Mouse (Mus musculus): ENCODE measurements around the gene Dydc2. TPM values are rescaled to one million over a fixed set of nuclear protein-coding genes. Genes with fewer than 3 reads are reported as not detected.
A peak's percentile ranks its signal among the peaks of the same experiment; 100 is the strongest.
"Not testable (repeated sequence)": the region's sequence is repeated elsewhere in the genome, so short reads cannot be mapped to it uniquely, and the experiment has no call there.

Dydc2 gene
- total and polyA plus RNA-seq, 2 experiments from 2014 or later = 0.62 to 1.2 TPM

DNA sequence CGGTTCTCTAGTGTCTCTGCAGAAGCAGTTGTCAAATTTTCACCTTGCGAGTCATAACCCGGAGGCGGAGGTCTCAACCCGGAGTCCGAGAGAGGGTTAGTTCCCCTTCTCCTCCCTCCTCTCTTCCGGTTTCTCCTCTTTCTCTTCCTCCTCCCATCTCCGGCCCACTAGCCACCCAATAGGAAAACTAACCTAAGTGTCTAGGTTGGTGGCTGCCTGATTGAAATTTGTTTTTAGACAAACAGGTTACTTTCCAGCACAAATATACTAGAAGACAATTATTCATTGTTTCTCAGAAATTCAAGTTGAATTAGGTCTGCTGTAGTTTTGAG, 3.9 kb upstream of the Dydc2 start:
- Histone ChIP-seq H3K27ac (ENCODE audit: low read depth, low read length) (no peak overlapping the region), H3K4me2 (ENCODE audit: low read depth) (peak overlapping the region; percentile 69), H3K4me3 (ENCODE audit: low read depth, low read length) (peak overlapping the region; percentile 45), H3K9ac (peak overlapping the region; percentile 31), H3K9me3 (ENCODE audit: low read length) (no peaks in the 10 kb centered on the region), H3K36me3 (ENCODE audit: insufficient read depth) (no peaks in the 10 kb centered on the region), H3K27me3 (ENCODE audit: insufficient read depth, low read length) (no peaks in the 10 kb centered on the region), H3K4me1 (ENCODE audit: insufficient read depth) (0 out of 2 replicates have a peak, but pooled peaks cover 5% of the 10 kb centered on the region)
- ATAC-seq = no peak; the same call in 1 of the 2 replicates
- 2% methylated on average over 8 of the region's 8 CpGs for WGBS
- no peak for DNase-seq
- TF ChIP-seq CTCF (IDR thresholded peaks at IDR 0.05; ENCODE audit: low read depth) = no peak

DNA sequence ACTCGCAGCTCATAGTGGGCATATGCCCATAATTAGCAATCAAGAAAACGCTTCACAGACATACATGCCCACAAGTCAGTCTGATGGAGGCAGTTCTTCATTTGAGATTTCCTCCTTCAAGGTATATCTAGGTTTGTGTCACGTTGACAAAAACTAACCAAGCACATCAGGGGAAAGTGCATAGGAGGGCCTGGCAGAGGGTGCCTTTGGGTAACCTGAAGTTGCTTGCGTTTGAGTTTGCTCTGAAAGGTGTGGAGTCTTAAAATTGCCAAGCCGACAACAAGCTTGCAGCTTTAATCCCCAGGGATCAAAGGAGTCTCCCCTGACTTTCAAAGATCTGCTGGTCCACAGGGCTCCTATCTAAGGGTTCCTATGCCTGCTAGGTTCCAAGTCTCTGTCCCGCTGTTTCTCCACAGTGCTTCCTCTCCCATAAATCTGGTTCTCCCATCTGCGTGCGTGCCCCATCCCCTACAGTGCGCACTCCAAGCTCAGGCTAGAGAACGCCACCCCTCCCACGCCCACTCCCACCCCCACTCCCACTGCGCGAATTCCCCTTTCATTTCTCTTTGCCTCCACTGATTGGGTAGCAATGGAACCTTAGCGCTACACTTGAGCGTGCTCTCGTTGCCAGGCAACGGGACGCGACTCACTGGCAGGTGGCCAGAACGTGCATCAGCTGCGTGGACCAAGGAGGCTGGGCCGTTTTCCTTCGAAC, 3.4 kb upstream of the Dydc2 start, which contains the start of gene Dydc1:
TSS of gene Dydc1 (plus strand) at position 683 of the 715 bp plus-strand sequence.
- no peak within 1 kb of the TSS for H3K27ac ChIP-seq (ENCODE audit: low read depth, low read length)
- peak; percentile 93 for DNase-seq
- H3K27me3 ChIP-seq (ENCODE audit: insufficient read depth, low read length) = no peaks in the 10 kb centered on the region
- no peak for TF ChIP-seq CTCF (IDR thresholded peaks at IDR 0.05; ENCODE audit: low read depth)
- 0 out of 2 replicates have a peak, but pooled peaks cover 5% of the 10 kb centered on the region for H3K4me1 ChIP-seq (ENCODE audit: insufficient read depth)
- H3K9me3 ChIP-seq (ENCODE audit: low read length) = no peaks in the 10 kb centered on the region
- 10% methylated on average over 23 of the region's 23 CpGs for WGBS
- peak within 1 kb of the TSS; percentile 69 for H3K4me2 ChIP-seq (ENCODE audit: low read depth)
- peak; percentile 97 for ATAC-seq
- peak within 1 kb of the TSS; percentile 31 for H3K9ac ChIP-seq
- H3K4me3 ChIP-seq (ENCODE audit: low read depth, low read length) = peak within 1 kb of the TSS; percentile 45
- H3K36me3 ChIP-seq (ENCODE audit: insufficient read depth) = no peaks in the 10 kb centered on the region

DNA sequence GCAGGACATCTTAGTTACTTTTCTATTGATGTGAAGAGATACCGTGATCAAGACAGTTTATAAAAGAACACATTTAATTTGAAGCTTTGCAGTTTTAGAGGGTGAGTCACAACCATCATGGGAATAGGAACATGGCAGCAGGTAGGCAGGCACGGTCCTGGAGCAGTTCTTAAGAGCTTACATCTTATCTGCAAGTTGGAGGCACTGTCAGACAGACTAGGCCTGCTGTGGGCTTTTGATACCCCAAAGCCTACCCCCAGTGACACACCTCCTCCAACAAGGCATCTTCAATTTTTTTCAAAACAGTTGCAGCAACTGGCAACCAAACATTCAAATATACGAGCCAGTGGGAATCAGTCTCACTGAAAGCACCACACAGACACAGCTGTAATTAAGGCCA, 1.3 kb upstream of the Dydc2 start:
- no peak overlapping the region for H3K9ac ChIP-seq
- H3K4me2 ChIP-seq (ENCODE audit: low read depth) = no peak overlapping the region
- H3K4me1 ChIP-seq (ENCODE audit: insufficient read depth) = 0 out of 2 replicates have a peak, but pooled peaks cover 5% of the 10 kb centered on the region
- DNase-seq = no peak
- ATAC-seq = no peak
- no peaks in the 10 kb centered on the region for H3K27me3 ChIP-seq (ENCODE audit: insufficient read depth, low read length)
- no peaks in the 10 kb centered on the region for H3K9me3 ChIP-seq (ENCODE audit: low read length)
- TF ChIP-seq CTCF (IDR thresholded peaks at IDR 0.05; ENCODE audit: low read depth) = no peak
- WGBS = 71% methylated on average over 3 of the region's 3 CpGs
- H3K4me3 ChIP-seq (ENCODE audit: low read depth, low read length) = no peak overlapping the region
- no peaks in the 10 kb centered on the region for H3K36me3 ChIP-seq (ENCODE audit: insufficient read depth)
- no peak overlapping the region for H3K27ac ChIP-seq (ENCODE audit: low read depth, low read length)

DNA sequence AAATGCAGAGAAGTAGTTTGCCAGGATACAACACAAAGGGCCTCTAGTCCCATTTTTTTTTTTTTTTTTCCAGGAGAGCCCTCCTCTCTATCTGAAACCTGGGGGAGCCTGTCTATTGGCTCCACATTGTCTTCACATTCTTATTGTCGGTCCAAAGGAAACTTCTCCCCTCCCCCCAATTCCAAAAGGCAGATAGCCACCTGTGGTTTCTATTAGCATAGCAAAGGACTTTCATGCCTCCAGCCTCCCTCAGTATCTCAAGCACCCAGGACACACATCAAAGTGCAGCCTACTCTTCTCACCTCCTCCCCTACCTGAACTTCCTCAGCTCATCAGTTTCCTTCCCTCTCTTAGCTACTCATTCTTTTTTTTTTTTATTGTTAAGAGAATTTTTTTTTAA, 2.6 kb downstream of the Dydc2 start:
- Histone ChIP-seq H3K27ac (ENCODE audit: low read depth, low read length) (no peak overlapping the region), H3K9ac (no peak overlapping the region), H3K36me3 (ENCODE audit: insufficient read depth) (no peaks in the 10 kb centered on the region), H3K4me1 (ENCODE audit: insufficient read depth) (no peaks in the 10 kb centered on the region), H3K9me3 (ENCODE audit: low read length) (no peaks in the 10 kb centered on the region), H3K4me2 (ENCODE audit: low read depth) (no peak overlapping the region), H3K27me3 (ENCODE audit: insufficient read depth, low read length) (no peaks in the 10 kb centered on the region), H3K4me3 (ENCODE audit: low read depth, low read length) (no peak overlapping the region)
- ATAC-seq = no peak
- WGBS = 16% methylated on average over 1 of the region's 1 CpGs
- no peak for DNase-seq
- TF ChIP-seq CTCF (IDR thresholded peaks at IDR 0.05; ENCODE audit: low read depth) = no peak

DNA sequence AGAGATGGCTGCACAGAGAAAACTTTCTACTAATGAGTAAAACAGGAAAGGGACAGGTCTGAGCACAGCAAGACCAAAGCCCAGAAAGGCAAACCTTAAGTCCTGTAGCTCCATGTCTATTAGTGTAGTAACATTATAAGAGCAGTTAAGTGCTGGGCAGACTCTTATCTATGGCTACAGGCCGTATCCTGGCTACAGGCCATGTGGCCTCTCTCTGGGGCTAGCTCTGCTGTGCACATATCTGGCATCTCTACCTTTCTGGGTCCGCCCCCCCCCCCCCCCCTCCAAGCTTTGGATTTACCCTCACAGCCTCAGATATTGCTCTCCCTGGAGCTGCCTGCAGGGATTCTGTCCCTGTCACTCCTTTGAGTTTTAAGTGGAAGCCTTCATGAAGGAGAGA, 3.8 kb downstream of the Dydc2 start:
- DNase-seq = no peak
- Histone ChIP-seq H3K27ac (ENCODE audit: low read depth, low read length) (no peak overlapping the region), H3K36me3 (ENCODE audit: insufficient read depth) (no peaks in the 10 kb centered on the region), H3K4me3 (ENCODE audit: low read depth, low read length) (no peak overlapping the region), H3K9ac (no peak overlapping the region), H3K4me2 (ENCODE audit: low read depth) (no peak overlapping the region), H3K27me3 (ENCODE audit: insufficient read depth, low read length) (no peaks in the 10 kb centered on the region), H3K4me1 (ENCODE audit: insufficient read depth) (no peaks in the 10 kb centered on the region), H3K9me3 (ENCODE audit: low read length) (no peaks in the 10 kb centered on the region)
- ATAC-seq = no peak
- WGBS = 75% methylated on average over 2 of the region's 2 CpGs
- TF ChIP-seq CTCF (IDR thresholded peaks at IDR 0.05; ENCODE audit: low read depth) = no peak

DNA sequence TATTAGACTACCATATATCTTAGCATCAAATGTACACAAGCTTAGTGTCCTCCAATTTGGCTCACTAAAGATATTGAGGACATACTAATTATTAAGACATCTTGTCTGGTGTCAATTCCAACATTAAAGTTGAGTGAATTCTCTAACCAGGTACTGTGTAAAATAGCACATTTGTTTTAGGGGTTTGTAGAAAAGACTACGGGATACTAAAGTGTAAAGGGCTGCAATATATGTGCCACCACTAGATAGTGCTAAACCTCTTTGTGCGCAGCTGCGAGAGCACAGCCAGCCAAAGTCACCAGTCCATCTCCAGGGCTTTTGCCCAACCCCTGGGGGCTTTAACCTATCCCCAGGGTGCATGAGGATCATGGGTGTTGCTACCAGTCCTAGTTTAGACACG, 15.8 kb downstream of the Dydc2 start:
- H3K9ac ChIP-seq; H3K27me3 ChIP-seq (ENCODE audit: insufficient read depth, low read length); H3K27ac ChIP-seq (ENCODE audit: low read depth, low read length); DNase-seq; H3K4me2 ChIP-seq (ENCODE audit: low read depth); H3K4me3 ChIP-seq (ENCODE audit: low read depth, low read length); H3K9me3 ChIP-seq (ENCODE audit: low read length); H3K36me3 ChIP-seq (ENCODE audit: insufficient read depth); H3K4me1 ChIP-seq (ENCODE audit: insufficient read depth): not testable (repeated sequence)
- ATAC-seq = peak; percentile 27; the same call in 1 of the 2 replicates
- WGBS = 69% methylated on average over 3 of the region's 4 CpGs

DNA sequence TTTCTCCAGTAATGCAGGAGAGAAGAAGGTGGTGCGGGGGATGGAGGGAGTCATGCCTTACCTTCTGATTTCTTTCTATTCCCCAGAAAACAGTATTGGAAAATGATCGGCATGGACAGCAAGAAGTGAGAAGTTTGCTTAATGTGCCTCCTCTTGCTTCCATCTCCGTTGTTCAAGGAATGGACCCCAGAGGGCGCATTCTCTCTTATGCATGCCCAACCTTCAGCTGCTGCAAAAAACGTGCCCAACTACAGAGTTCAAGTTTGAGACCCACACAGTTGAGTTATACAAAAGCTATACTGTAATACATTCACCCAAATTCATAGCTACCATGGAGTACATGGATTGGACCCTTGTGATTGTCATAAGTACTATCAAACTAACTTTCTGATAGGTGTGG, 16.5 kb downstream of the Dydc2 start:
- 83% methylated on average over 5 of the region's 5 CpGs for WGBS
- Histone ChIP-seq H3K27me3 (ENCODE audit: insufficient read depth, low read length) (no peaks in the 10 kb centered on the region), H3K9ac (no peak overlapping the region), H3K4me1 (ENCODE audit: insufficient read depth) (no peaks in the 10 kb centered on the region), H3K4me2 (ENCODE audit: low read depth) (no peak overlapping the region), H3K9me3 (ENCODE audit: low read length) (no peaks in the 10 kb centered on the region), H3K4me3 (ENCODE audit: low read depth, low read length) (no peak overlapping the region), H3K27ac (ENCODE audit: low read depth, low read length) (no peak overlapping the region), H3K36me3 (ENCODE audit: insufficient read depth) (no peaks in the 10 kb centered on the region)
- no peak for ATAC-seq
- DNase-seq = no peak
- TF ChIP-seq CTCF (IDR thresholded peaks at IDR 0.05; ENCODE audit: low read depth) = no peak; the same call in 1 of the 2 replicates
